Mouse (Mus musculus): ENCODE measurements at regions not wholly inside any gene's neighbourhood (a gene's known extent, or its start where the extent isn't known, plus 50 kb on each side); places are given as distances from the start of the nearest gene placed in this dataset.
A peak's percentile ranks its signal among the peaks of the same experiment; 100 is the strongest.
"Not testable (repeated sequence)": the region's sequence is repeated elsewhere in the genome, so short reads cannot be mapped to it uniquely, and the experiment has no call there.

DNA sequence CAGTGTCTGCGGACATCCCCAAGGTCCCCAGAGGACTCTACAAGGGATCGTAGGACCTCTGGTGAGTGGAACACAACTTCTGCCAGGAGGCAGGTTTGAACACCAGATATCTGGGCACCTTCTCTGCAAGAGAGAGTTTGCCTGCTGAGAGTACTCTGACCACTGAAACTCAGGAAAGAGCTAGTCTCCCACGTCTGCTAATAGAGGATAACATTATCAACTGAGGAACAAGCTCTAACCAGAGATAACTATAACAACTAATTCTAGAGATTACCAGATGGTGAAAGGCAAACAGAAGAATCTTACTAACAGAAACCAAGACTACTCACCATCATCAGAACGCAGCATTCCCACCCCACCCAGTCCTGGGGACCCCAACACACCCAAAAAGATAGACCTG, 415.1 kb downstream of the Sis start:
- not testable (repeated sequence) for DNase-seq

DNA sequence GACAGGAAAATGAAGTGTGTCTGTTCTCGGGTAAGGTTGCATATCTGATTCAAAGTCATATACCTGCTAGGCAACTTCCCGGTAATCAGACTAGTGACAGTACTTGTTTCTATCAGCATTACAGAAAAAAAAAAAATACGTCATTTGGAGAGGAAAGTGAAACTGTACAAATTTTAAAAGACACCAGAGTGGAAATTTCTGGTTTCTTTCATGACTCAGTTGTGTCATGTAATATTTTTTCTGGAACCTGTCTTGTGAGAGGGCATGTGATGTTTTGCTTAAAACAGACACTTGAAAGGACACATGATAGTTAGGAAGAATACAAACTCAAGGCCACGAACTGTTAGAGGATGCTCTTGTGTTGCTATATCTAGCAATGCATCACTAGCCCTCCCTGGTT, 433.7 kb downstream of the Sis start:
- no peak for DNase-seq

DNA sequence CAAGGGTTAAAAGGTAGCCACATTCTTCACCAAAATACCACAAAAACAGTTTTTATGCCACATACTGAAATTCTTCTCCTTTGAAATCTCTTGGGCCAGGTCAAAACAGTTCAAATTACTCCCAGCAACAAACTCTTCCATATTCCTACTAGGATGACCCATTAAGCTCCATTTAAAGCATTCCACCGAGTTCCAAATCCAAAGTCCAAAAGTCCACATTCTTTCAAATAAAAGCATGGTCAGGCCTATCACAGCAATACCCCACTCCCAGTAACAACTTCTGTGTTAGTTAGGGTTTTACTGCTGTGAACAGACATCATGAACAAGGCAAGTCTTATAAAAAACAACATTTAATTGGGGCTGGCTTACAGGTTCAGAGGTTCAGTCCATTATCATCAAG, 441.9 kb downstream of the Sis start:
- peak in 1 of 2 experiments; percentile 10 for DNase-seq

DNA sequence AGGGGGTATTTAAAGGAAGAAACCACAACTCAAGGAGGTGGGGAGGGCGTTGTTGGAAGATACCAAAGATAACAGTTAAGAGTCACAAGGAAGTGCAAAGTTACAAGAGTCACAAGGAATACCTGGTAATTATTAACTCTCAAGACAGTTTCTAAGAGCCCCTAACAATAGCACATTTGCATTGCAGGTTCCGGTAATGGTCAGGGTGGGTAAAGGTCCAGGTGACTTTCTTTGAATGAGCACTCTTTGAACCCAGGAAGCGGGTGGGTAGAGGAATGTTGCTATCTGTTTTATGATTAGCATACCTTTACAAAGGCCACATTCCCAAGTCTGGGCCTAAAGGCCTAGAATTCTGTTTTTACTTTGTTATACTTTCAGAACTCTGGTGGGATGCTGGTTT, 449.8 kb downstream of the Sis start:
- peak in 1 of 2 experiments; percentile 7 for DNase-seq

DNA sequence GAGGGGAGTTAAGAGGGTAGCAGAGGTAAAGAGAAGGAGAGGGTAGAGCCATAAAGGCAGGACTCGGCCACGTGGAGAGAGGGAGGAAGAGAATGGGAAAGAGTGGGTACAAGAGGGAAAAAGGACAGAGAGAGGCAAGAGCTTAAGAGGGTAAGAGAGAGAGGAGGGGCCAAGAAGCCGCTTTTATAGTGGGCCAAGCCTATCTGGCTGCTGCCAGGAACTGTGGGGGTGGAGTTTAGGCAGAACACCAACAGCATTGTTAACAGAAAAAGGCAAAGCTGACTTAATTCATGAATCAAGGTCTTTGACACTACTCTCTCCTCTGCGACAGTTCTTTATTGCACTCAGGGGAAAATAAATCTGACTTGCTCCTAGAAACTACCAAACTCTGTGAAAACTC, 463.4 kb downstream of the Sis start:
- DNase-seq = no peak

DNA sequence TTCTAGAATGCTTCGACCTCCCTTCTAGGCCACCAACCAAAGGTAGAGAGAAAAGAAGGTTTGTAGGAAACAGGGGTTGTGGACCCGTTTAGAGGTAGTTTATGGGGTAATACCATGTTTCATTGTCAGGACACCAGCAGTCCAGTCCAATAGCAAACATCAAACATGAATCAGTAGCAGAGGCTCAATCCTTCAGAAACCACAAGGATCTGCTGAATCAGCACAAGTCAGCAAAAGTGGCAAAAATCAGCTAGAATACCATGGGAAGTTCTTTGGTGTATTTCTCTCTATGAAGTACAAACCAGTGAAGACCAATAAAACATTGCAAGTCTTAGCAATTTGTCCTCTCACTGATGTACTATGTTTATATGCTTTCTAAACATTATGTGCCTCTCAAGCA, 465.9 kb downstream of the Sis start:
- no peak for DNase-seq

DNA sequence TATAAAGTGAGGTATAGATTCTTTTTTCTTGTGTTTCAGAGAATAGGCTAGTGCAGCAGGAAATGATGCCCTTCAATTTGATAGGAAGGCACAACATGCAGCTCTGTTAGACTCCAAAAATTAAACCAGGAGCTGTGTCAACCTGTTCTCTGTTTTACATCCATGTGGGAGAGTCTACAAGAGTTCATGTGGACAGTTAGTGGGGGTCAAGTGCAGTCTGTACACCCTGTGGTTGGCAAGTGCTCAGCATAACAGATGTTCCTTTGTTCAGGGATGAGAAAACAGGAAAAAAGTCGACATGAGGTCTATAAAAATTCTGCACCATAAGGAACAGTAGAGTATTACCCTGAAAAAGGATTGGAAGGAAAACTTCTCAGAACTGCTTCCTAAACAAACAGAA, 512.3 kb downstream of the Sis start:
- no peak for DNase-seq

All from kidney, adult 8-10 months (tissue).